Mouse (Mus musculus) heart, adult 2 months (tissue): ENCODE results near the gene Cda.

ENCODE experiments used
- CTCF ChIP-seq: fragments of 200-600 bp; IDR thresholded peaks from 2 replicates; pipeline ENCODE4 v1.8.1; 2022; ENCODE audit warnings: antibody characterized with exemption, mild to moderate bottlenecking, moderate library complexity
- EP300 ChIP-seq: fragments of 200-500 bp; IDR thresholded peaks from 2 replicates; pipeline ENCODE4 v1.6.1; 2011; ENCODE audit warnings: low read depth, low read length, control low read depth; ENCODE audit not compliant: insufficient read depth
- POLR2A ChIP-seq: fragments of 200-500 bp; IDR thresholded peaks from 2 replicates; pipeline ENCODE4 v1.6.1; 2011; ENCODE audit warnings: mild to moderate bottlenecking, low read depth, low read length, control low read depth; ENCODE audit not compliant: insufficient read depth

DNA sequence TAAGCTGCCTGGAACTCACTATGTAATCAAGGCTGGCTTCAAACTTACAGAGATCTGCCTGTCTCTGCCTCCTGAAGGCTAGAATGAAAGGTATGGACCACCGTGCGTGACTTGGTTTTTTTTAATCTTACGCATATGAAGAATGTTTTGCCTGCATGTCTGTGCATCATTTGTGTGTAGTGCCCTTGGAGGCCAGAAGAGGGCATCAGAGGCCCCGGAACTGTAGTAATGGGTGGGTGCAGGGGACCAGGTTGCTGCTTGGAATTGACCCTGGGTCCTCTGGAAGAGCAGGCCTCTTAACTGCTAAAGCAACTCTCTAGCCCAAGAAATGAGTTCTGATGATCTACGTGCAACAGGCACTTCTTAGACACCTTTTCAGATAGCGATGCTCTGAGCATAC lies 14.7 kb upstream of the Cda start:
- TF ChIP-seq POLR2A = no peak
- peak; percentile 45 for TF ChIP-seq CTCF
- no peak for TF ChIP-seq EP300
